Mouse (Mus musculus) ES-CJ7 (cell line): ENCODE measurements at regions not wholly inside any gene's neighbourhood (a gene's known extent, or its start where the extent isn't known, plus 50 kb on each side); places are given as distances from the start of the nearest gene placed in this dataset.

Experiments
- DNase-seq: peaks from one replicate; pipeline ENCODE4 v3.0.0; 2011; ENCODE audit warnings: low read depth, low spot score

DNA sequence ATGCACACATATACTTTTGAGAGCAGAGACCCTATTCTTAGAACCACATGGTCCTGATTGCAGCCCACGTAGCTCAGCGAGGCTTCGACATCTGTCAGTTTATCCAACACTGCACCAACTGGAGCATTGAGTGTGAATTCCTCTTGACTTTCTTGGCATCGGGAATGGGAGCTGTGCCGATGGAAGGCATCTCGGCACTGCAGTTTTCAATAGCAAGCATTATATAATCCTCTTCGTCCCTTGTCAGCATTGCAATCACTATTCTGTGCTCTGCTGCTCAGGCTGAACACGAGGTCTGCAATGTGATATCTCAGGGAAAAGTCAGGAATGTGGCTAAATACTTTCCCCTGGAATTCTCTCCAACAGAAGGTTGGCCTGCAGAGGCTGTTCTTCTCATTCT lies 224.6 kb downstream of the Lnpk start:
- no peak for DNase-seq

DNA sequence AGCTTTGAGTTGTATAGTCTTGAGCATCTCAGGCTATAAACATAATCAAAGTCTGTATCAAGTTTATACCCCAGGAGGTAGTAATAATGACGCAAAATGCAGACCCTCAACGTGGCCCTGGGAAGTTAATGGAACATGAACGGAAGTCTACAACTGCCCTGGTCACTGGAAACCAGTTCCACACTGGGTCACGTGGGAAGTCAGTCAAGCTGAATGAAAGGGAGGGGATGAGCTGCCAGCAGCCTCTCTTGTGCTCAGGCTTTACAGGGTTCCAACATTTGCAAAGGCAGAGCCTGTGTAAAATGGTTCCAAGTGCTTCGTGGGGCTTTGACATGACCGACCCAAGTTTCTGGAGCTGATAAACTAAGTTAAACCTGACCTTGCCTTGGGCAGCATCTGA lies 229.4 kb downstream of the Lnpk start:
- DNase-seq = no peak

DNA sequence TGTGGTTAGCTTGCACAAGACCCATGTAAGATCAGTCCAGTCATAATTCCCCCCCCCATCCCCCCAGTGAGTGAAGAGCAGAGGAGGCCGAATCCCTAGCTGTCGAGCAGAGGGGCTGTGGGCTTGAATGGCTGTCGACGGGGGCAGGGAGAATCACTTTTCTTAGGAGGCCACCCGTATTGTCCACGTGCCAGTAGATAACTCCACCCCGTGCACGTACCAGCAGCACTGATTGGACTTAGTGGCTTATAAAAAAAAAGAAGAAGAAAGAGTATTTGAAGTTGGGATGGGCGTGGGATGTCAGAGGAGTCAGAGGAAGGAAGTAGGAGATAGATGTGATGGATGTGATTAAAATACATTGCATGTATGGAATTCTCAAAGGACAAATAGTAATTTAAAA lies 272.9 kb downstream of the Lnpk start:
- DNase-seq = no peak

DNA sequence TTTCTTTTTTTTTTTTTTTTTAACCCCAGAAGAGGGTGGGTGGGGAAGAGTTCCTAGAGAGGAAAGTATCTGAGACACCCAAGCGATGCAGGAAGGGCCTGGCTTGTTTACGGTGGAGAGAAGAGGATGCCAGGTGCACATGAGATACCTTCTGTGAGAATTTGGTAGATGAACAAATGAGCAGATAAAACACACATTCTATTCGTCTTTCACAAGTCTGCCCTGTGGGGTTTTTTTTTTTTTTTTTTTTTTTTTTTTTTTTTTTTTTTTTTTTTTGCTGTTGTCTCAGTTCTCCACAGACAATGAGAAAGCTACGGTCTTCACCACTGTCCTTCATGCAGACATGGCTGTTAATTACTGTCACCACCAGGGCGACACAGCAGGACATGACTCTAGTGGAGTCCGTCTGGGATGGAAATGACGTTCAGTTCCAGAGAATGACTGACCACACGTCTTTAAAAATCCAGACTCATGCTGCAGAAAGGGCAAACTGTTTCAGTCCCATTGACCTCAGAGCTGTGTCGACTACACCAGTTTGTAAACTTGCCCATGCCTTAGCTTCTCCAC lies 278.3 kb downstream of the Lnpk start:
- DNase-seq = peak; percentile 8

DNA sequence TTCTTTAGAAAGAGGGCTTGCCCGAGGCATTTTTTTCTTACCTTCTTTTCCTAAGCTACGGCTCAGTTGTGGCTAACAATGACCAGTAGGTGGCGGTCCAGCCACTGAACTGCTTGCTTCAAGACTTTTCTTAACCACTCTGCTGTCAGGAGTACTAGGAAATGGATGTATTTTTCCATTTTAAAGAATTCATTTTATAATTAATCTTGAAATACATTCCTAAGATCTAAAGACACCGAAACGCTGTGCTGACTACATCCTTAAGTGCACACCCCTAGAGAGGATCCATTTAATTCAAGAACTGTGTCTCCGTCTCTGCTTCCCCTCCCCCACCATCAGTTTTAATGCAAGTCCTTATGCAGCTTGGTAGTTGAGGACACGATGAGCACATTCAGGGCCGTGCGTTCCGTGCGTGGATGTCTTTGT lies 278.9 kb downstream of the Lnpk start:
- DNase-seq = peak; percentile 56

DNA sequence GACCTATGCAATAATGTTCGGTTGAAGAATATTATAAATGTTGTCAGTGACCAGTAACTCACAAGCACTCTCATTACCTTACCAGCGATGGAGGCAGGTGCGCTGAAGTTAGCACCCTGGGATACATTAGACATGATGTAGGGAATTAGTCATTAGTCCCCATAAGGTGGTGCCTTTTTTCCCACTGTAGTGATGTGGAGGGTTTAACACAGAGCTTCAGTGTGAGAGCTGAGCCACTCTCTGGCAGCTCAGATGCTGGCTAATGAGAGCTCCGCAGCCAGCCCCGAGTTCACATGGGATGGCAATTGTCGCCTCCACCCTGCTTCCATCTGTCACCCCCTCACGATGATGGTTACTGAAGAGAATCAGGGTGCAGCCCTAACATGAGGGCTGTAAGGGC lies 286.6 kb downstream of the Lnpk start:
- DNase-seq = no peak

DNA sequence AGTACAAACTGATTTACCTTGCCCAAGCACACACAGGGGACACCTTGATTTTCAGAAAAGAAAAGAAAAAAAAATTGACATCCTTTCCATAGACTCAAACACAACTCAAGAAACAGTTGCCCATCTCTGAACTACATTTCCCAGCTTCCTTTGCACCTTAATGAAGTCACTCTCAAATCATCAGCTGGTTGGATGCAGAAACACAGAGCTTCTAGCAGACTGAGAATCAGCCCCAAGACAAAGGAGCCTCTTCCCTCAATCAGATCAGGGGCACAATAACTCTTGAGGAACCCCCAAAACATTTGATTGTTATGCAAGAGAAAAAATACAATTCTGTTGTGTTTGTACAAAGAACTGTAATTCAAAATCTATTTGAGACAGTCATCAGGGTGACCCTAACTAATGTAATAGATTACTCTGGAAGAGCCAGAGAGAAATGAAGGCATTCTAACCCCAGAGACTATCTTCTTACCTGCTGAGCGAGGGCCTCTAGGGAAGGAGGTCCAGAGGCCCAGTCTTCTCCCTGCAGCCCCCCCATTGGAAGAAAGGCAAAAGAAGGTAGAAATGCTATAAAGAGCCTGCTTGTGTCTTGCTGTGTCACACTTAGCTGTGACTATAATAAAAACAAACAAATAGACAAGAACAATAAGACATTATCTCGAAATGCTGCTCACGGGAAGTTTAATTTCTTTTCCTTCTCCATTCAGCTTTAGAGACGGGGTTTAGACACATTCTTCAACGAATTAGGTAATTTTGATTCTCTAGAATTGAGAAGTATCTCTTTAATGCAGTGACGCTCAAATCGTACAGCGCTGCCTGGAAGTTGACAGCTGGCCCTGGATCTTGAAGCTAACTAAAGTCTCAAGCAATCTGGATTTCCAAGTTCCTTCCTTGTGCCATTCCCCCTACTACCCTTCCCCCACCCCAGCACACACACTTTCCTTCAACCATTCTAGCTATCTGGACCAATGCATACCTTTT lies 287.5 kb downstream of the Lnpk start:
- DNase-seq = no peak

DNA sequence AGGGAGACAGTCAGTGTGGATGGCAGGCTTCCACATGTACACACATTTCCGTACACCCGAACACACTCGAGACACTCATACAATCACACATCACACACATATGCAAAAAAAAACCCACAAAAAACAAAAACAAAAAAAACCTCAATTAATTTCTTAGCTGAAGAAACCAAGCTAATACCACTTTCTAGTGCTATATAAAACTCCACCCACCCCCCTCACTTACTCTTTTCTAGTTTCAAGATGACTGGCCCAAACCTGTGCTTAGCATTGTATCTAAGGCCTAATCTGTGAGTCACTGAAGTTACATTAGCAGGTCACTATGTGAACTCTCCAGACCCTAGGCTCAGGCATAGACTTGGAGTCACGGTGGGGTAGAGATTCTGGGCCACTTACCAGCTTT lies 293.6 kb downstream of the Lnpk start:
- DNase-seq = no peak

DNA sequence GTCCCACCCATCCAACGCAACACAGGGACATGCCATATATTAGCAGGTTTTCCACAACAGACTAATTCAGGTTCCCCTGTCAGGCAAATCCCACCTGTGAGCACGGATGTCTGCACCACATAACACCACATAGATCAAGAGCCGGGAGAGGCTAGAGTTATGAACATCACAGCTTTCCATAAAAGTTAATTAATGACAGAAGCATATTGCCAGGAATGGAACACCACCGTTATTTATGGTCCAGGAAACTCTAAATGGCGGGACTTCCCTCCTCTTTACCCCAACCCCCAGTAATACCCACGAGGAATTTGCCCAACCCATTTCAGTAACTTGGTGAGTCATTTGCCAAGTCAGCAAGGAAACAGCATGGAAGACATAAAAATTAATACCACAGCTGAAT lies 314.3 kb downstream of the Lnpk start:
- DNase-seq = no peak

DNA sequence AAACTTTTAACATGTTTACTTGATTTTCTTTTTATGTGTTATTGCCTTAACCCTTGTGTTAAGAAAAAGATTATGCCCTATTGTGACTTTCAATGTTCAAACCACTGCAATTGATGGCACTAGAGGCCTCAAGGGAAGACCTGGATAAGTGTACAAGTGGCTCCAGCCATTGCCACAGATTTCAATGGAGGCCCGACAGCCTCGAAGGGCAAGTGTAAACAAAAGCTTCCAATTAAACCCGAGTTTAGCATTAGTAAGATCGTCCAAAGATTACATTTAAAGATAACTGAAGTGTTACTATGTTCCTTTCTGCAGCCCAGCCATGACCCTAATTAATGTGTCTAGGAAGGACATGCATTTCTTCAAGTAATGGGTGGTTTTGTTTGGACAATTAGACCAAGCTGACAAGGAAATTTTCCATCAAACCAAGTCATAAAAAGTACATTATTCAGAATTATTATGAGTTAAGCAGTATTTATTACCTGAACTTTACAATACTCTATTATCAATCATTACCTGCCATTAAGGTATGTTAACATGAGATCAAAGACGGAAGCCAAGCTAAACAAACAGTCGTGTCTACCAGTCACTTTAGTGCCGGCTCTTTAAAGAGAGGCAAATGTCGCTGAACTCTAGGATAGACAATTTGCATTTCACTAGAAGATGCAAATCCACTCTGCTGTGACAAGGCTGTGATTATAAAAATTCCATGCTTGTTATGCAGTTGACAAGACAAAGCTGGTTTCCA lies 322.0 kb downstream of the Lnpk start:
- DNase-seq = no peak

DNA sequence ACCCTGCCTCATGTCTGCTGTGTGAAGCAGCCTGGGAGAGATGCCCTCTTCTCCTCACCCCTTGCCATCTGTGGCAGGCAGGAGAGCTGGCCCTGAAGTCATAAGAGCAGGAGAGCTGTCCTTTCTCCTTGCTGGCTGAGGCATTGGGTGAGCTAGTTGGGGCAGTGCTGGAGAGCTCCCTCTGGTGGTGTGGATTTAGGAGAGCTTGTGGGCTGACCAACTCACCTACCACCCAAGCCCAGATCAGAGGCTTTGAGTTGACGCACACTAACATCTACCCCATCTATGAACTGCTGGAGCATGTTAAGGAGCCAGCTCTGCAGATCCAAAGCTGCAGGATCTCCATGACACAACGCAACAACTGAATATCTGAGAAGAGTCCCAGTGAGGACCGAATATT lies 331.7 kb downstream of the Lnpk start:
- peak; percentile 15 for DNase-seq

DNA sequence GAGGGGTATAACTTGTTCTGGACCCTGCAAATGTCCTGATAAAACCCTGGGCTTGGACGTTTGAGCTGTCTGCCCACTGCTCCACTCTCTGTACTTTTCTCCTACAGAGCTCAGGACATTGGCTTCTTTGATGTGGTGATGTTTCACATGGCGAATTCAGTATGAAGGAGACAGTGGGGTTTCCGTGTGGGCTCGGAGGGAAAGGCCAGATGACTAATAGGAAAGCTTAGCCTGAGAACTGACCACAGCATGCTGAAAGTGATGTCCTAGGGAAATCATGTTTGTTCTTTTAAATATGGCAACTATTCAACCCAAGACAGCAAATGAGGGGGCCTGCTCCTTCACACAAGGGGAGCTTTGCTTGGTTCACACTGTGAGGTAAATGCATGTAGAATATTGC lies 332.6 kb downstream of the Lnpk start:
- DNase-seq = no peak

DNA sequence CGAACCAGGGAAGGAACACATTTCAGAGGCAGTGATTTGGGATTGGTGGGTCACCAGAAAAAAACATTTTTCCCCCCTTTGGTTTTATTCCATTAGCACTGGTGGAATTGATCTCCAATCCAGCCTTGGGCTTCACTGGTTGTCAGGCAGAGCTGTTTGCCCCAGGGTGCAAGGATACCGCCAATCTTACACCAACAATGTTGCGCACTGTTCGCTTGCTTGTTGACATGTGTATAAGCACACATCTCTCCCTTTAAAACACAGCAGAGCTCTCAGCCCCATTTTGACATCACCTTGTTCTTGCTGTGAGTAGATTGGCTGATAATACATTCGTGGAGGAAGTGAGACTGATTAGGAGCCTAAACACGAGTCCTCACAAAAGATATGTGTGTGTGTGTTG lies 333.1 kb upstream of the Atp5g3 start:
- no peak for DNase-seq

DNA sequence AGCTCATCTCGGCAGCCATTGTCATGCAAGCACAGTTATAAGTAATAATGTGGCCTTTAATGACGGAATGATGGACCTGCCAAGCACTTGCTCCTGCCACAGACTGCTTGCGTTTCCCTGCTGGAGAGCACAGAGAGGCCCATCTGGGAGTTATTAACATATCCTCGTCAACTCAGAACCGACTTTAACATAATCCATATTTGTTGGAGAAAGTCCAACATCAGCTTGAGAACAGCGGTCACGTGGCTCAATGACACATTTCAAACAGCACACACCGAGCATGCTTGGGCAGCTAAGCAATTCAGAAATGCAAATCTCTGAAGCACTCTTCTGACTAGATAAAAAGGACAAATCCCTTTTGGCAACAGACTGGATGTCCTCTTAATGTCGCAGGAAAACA lies 332.7 kb upstream of the Atp5g3 start:
- DNase-seq = no peak

DNA sequence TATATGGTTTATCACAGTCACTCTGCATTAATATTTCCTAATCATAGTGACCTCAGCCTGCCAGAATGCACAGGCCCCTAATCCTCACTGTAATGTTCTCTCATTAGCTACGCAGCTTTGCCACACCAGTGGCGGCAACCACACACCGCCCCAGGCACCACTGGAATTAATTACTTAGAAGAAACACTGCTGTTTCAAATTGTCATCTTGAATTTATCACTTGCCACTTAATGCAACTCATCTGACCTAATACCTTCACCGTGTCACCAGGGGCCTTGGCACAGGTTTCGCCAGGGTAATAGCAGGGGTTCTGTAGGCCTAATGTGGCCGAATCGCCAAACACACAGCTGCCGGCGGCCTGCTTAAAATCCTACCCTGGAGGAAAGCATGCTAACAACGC lies 328.5 kb upstream of the Atp5g3 start:
- no peak for DNase-seq

DNA sequence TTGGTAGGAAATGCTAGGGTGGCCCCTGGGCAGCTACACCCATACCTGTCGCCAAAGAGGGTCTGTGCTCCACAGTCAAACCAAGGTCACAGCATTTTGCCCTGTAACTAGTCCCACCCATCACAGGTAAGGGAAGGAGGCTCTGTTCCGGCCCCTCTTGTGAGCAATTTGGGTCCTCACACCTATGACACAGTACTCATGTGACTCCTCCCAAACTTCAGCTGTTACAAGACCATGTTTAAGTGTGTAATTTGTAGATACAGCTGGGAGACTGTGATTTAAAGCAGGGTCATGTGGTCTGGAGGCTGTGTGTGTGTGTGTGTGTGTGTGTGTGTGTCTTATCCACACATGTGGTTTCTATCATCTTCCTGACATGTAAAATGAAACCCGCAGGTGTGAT lies 306.3 kb upstream of the Atp5g3 start:
- no peak for DNase-seq

DNA sequence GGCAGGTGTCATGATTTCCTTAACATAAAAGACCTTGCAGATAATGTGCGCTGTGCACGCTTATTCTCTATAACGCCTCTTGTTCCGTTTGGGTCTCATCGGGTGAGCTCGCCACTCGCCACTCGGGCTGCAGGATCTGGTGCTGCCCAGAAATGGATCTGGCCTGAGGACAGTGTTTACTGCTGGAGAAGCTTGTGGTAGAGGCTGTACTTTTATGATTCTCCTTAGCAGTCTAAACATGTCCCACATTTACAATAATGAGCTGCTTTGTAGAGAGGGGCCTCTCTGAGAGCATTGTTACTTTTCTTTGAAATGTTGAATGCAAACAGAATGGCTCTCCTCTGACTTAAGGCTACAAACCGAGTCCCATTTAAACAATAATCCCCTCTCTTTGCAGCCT lies 299.1 kb upstream of the Atp5g3 start:
- no peak for DNase-seq

DNA sequence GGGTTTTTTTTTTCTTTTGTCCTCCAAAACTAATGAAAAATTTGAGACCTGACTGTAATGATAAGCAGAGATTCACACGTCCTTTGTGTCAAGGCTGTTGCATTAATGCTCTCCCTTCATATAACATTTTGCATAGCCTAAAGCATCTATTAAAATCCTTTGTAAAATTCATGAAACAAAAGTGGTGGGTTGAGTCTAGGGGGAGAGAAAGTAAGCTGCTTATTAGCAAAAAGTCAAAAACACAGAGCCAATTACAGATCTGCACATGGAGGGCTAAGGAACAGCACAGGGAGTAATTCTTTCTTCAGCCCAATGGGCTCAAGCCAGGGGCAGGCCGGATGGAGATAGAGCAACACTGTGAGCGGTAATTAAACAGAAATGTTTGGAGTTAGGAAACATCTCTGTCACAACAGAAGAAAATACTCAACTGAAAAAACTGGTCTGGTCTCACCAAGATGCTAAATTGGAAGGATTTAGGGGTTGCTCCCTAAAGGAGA lies 298.3 kb upstream of the Atp5g3 start:
- DNase-seq = no peak

DNA sequence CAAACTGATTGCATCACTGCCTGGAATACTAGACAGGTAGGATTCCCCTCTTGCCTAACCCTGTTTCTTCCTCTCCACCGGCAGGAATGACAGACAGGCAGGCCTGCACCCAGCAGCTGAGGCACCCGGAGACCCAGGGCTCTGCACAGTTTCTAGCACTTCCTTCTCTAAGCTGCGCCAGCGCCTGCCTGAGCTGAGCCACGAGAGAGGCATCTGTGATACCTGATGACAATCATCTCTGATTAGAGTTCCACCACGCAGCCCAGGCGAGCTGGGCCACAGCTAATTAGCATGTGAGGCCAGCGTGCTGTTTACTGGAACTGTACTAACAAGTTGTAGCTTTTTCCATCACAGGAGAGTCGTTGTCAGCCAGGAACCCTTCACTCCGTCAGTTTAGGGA lies 296.3 kb upstream of the Atp5g3 start:
- DNase-seq = no peak

DNA sequence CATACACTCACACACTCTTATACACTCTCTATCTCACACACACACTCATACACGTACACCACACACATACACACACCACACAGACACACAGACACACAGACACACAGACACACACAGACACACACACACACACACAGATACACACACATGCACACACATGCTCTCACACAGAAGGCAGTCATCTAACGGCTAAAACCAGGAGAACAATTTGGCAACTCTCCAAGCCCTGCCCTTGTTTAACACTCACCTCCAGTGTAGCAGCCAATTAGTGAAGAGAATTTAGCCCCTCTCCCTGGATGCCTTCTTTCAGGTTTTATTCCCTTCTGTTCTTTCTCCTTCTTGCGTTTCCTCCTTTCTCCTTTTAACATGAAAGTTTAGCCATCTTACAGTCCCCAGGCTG lies 291.6 kb upstream of the Atp5g3 start:
- DNase-seq = no peak

DNA sequence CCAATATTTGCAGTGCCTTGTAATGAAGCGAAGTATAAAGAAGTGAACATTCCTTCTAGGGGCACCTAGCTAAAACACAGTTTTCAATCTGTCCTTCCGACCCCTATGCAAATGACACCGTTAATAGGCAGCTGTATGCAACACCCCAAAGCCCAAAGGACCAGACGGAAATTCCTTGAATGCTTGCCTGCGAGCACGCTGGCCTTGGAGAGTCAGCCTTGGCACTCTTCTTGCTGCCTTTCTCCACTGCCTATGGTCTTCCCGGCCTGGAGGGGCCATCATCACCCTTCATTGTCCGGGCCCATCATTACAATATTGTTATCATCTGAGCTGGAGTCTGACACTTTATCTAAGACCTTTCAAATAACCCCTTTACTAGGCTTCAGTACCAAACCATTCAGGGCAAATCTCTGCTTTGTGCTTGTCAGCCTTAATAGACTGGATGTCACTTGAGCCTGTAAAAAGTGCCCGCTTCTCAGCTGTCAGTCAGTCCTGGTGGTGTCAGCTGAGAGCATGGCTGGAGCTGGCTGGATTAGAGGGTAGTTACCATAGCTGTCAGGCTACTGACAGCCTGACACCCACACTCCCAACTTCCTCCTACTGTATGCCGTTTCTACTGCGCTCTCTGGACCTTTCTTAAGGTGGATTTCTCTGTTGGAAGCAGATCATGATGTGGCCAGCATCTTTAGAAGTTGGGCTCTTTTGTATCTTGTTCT lies 290.6 kb upstream of the Atp5g3 start:
- DNase-seq = no peak

DNA sequence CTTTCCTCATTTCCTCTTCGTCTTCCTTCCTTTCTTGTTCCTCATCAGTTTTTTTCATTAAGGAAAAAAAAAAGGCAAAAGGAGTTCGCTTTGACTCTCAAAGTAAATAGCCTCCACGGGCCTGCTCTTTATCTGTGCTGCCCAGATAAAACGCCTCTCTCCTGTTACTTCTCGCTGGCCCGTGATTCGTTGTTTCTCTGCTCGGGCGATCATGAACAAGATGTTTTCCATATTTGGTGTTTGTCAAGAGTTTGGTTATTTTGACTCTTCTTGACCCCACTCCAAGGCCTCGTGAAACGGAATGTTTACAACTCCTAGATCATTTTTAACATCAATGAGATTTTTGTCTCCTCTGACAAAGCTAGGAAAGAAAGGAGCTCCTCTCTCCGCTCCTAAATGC lies 288.4 kb upstream of the Atp5g3 start:
- DNase-seq = no peak
